Mouse (Mus musculus): ENCODE data around the gene Ly6g5c.

DNA sequence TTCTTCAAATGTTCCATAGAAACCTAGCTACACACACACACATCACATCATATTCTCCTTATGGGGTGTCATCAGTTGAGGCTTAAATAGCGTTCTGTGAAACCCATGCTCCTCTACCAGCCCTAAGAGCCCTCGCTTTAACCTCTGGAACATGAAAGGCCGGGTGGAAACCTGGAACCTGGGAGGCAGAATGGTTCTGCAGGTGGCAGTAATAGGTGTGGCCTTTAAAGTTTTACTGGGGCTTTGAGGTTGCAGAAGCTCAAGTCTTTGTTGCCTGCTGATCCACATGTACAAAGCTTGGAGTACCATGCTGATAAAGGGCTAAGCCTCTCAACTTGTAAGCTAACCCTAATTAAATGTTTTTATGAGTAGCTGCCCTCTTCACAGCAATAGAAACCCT, 39.3 kb downstream of the Ly6g5c start:
- TF ChIP-seq CTCF (IDR thresholded peaks at IDR 0.05; ENCODE audit: borderline replicate concordance, insufficient read depth, low read depth, low read length), result no peak
- TF ChIP-seq POLR2A (IDR thresholded peaks at IDR 0.05; ENCODE audit: borderline replicate concordance, insufficient read depth, low read length), result no peak
